Mouse (Mus musculus): ENCODE measurements at regions not wholly inside any gene's neighbourhood (a gene's known extent, or its start where the extent isn't known, plus 50 kb on each side); places are given as distances from the start of the nearest gene placed in this dataset.

- Histone ChIP-seq H3K36me3 (no peaks in the 10 kb centered on the region), H3K4me1 (replicated peaks) (peaks cover 11% of the 10 kb centered on the region), H3K4me2 (no peak overlapping the region), H3K9me3 (replicated peaks) (no peaks in the 10 kb centered on the region), H3K27me3 (peaks cover 36% of the 10 kb centered on the region), H3K27ac (no peak overlapping the region), H3K4me3 (replicated peaks) (no peak overlapping the region), H3K9ac (no peak overlapping the region)
- 13% methylated on average over 4 of the region's 4 CpGs for WGBS (ENCODE audit: insufficient replicate concordance)
- peak; percentile 43 for DNase-seq
- peak; percentile 53; the same call in 1 of the 2 replicates for ATAC-seq (ENCODE audit: low read depth)
Measured at GRCm38 (mm10) chr14:54059776-54060175, 194.1 kb downstream of the Dad1 start.

- DNase-seq = no peak
- Histone ChIP-seq H3K27me3 (peaks cover 36% of the 10 kb centered on the region), H3K4me3 (replicated peaks) (no peak overlapping the region), H3K9ac (no peak overlapping the region), H3K4me2 (no peak overlapping the region), H3K27ac (no peak overlapping the region), H3K4me1 (replicated peaks) (peaks cover 4% of the 10 kb centered on the region), H3K36me3 (no peaks in the 10 kb centered on the region), H3K9me3 (replicated peaks) (no peaks in the 10 kb centered on the region)
- no peak for ATAC-seq (ENCODE audit: low read depth)
- WGBS (ENCODE audit: insufficient replicate concordance) = 75% methylated on average over 6 of the region's 6 CpGs
Measured at GRCm38 (mm10) chr14:54059096-54059495, 194.8 kb downstream of the Dad1 start.

- WGBS (ENCODE audit: insufficient replicate concordance) = 59% methylated on average over 7 of the region's 7 CpGs
- no peak overlapping the region for H3K9ac ChIP-seq
Measured at GRCm38 (mm10) chr14:54056691-54057090, 197.2 kb downstream of the Dad1 start.

GRCm38 (mm10) chr14:54055390-54055789 is 198.5 kb downstream of the Dad1 start:
- no peak overlapping the region for H3K9ac ChIP-seq
- 76% methylated on average over 6 of the region's 6 CpGs for whole genome bisulfite sequencing (ENCODE audit: insufficient replicate concordance)
- H3K27ac ChIP-seq = no peak overlapping the region
- peaks cover 7% of the 10 kb centered on the region for H3K27me3 ChIP-seq
- H3K36me3 ChIP-seq = no peaks in the 10 kb centered on the region
- H3K9me3 ChIP-seq (replicated peaks) = no peaks in the 10 kb centered on the region
- no peaks in the 10 kb centered on the region for H3K4me1 ChIP-seq (replicated peaks)
- DNase-seq (no peak), ATAC-seq (ENCODE audit: low read depth) (no peak)
- no peak overlapping the region for H3K4me3 ChIP-seq (replicated peaks)
- no peak overlapping the region for H3K4me2 ChIP-seq

More at GRCm38 (mm10) chr14:54056691-54057090, 197.2 kb downstream of the Dad1 start:
- Histone ChIP-seq H3K4me2 (no peak overlapping the region), H3K4me3 (replicated peaks) (no peak overlapping the region), H3K27me3 (peaks cover 17% of the 10 kb centered on the region), H3K4me1 (replicated peaks) (no peaks in the 10 kb centered on the region), H3K36me3 (no peaks in the 10 kb centered on the region), H3K9me3 (replicated peaks) (no peaks in the 10 kb centered on the region), H3K27ac (no peak overlapping the region)
- DNase-seq (no peak), ATAC-seq (ENCODE audit: low read depth) (no peak)

GRCm38 (mm10) chr14:54042286-54042685 is 211.6 kb downstream of the Dad1 start:
- Histone ChIP-seq H3K9me3 (replicated peaks) (no peaks in the 10 kb centered on the region), H3K4me2 (no peak overlapping the region), H3K27ac (no peak overlapping the region), H3K36me3 (no peaks in the 10 kb centered on the region), H3K9ac (no peak overlapping the region), H3K27me3 (no peaks in the 10 kb centered on the region), H3K4me3 (replicated peaks) (no peak overlapping the region), H3K4me1 (replicated peaks) (no peaks in the 10 kb centered on the region)
- DNase-seq (no peak), ATAC-seq (ENCODE audit: low read depth) (no peak)
- 75% methylated on average over 2 of the region's 2 CpGs for WGBS (ENCODE audit: insufficient replicate concordance)

- DNase-seq (no peak), ATAC-seq (ENCODE audit: low read depth) (no peak)
- H3K4me3 ChIP-seq (replicated peaks) = no peak overlapping the region
- no peaks in the 10 kb centered on the region for H3K9me3 ChIP-seq (replicated peaks)
- H3K27me3 ChIP-seq = no peaks in the 10 kb centered on the region
- 42% methylated on average over 2 of the region's 2 CpGs for WGBS (ENCODE audit: insufficient replicate concordance)
- no peaks in the 10 kb centered on the region for H3K4me1 ChIP-seq (replicated peaks)
- no peak overlapping the region for H3K27ac ChIP-seq
- H3K4me2 ChIP-seq = no peak overlapping the region
- no peaks in the 10 kb centered on the region for H3K36me3 ChIP-seq
- no peak overlapping the region for H3K9ac ChIP-seq
Measured at GRCm38 (mm10) chr14:54040644-54041043, 213.3 kb downstream of the Dad1 start.

GRCm38 (mm10) chr14:54034516-54034915 is 219.4 kb downstream of the Dad1 start:
- Histone ChIP-seq H3K27ac (no peak overlapping the region), H3K9me3 (replicated peaks) (no peaks in the 10 kb centered on the region), H3K4me1 (replicated peaks) (no peaks in the 10 kb centered on the region), H3K9ac (no peak overlapping the region), H3K4me2 (no peak overlapping the region), H3K4me3 (replicated peaks) (no peak overlapping the region), H3K36me3 (no peaks in the 10 kb centered on the region), H3K27me3 (no peaks in the 10 kb centered on the region)
- DNase-seq (no peak), ATAC-seq (ENCODE audit: low read depth) (no peak)
- WGBS (ENCODE audit: insufficient replicate concordance) = 48% methylated on average over 2 of the region's 2 CpGs

GRCm38 (mm10) chr14:54023552-54023951 is 230.4 kb downstream of the Dad1 start:
- no peak overlapping the region for H3K9ac ChIP-seq
- DNase-seq = no peak
- no peak overlapping the region for H3K4me2 ChIP-seq
- no peak for ATAC-seq (ENCODE audit: low read depth)
- no peaks in the 10 kb centered on the region for H3K27me3 ChIP-seq
- 54% methylated on average over 4 of the region's 4 CpGs for WGBS (ENCODE audit: insufficient replicate concordance)
- H3K4me3 ChIP-seq (replicated peaks) = no peak overlapping the region
- no peaks in the 10 kb centered on the region for H3K36me3 ChIP-seq
- H3K4me1 ChIP-seq (replicated peaks) = no peaks in the 10 kb centered on the region
- no peak overlapping the region for H3K27ac ChIP-seq
- no peaks in the 10 kb centered on the region for H3K9me3 ChIP-seq (replicated peaks)

GRCm38 (mm10) chr14:54021443-54021842 is 232.5 kb downstream of the Dad1 start:
- H3K4me1 ChIP-seq (replicated peaks) = no peaks in the 10 kb centered on the region
- ATAC-seq (ENCODE audit: low read depth) (no peak), DNase-seq (no peak)
- no peaks in the 10 kb centered on the region for H3K27me3 ChIP-seq
- WGBS (ENCODE audit: insufficient replicate concordance) = 68% methylated on average over 6 of the region's 6 CpGs
- H3K27ac ChIP-seq = no peak overlapping the region
- no peak overlapping the region for H3K4me3 ChIP-seq (replicated peaks)
- H3K36me3 ChIP-seq = no peaks in the 10 kb centered on the region
- no peaks in the 10 kb centered on the region for H3K9me3 ChIP-seq (replicated peaks)
- no peak overlapping the region for H3K4me2 ChIP-seq
- H3K9ac ChIP-seq = no peak overlapping the region

GRCm38 (mm10) chr14:54014628-54015027 is 239.3 kb downstream of the Dad1 start:
- Histone ChIP-seq H3K4me3 (replicated peaks) (no peak overlapping the region), H3K9me3 (replicated peaks) (no peaks in the 10 kb centered on the region), H3K9ac (no peak overlapping the region), H3K27ac (no peak overlapping the region), H3K4me2 (no peak overlapping the region), H3K4me1 (replicated peaks) (no peaks in the 10 kb centered on the region), H3K36me3 (no peaks in the 10 kb centered on the region), H3K27me3 (no peaks in the 10 kb centered on the region)
- no peak for DNase-seq
- no peak for ATAC-seq (ENCODE audit: low read depth)
- 70% methylated on average over 10 of the region's 10 CpGs for WGBS (ENCODE audit: insufficient replicate concordance)

GRCm38 (mm10) chr14:54002083-54002482 is 251.8 kb downstream of the Dad1 start:
- WGBS (ENCODE audit: insufficient replicate concordance) = 59% methylated on average over 1 of the region's 1 CpGs
- Histone ChIP-seq H3K9me3 (replicated peaks) (no peaks in the 10 kb centered on the region), H3K4me1 (replicated peaks) (no peaks in the 10 kb centered on the region), H3K4me2 (no peak overlapping the region), H3K27ac (no peak overlapping the region), H3K27me3 (no peaks in the 10 kb centered on the region), H3K9ac (no peak overlapping the region), H3K4me3 (replicated peaks) (no peak overlapping the region), H3K36me3 (no peaks in the 10 kb centered on the region)
- DNase-seq (no peak), ATAC-seq (ENCODE audit: low read depth) (no peak)

GRCm38 (mm10) chr14:54000527-54000926 is 253.4 kb downstream of the Dad1 start:
- no peaks in the 10 kb centered on the region for H3K9me3 ChIP-seq (replicated peaks)
- 44% methylated on average over 5 of the region's 5 CpGs for WGBS (ENCODE audit: insufficient replicate concordance)
- no peaks in the 10 kb centered on the region for H3K4me1 ChIP-seq (replicated peaks)
- no peak overlapping the region for H3K27ac ChIP-seq
- DNase-seq = no peak
- no peak overlapping the region for H3K4me2 ChIP-seq
- no peak overlapping the region for H3K9ac ChIP-seq
- no peak overlapping the region for H3K4me3 ChIP-seq (replicated peaks)
- no peaks in the 10 kb centered on the region for H3K27me3 ChIP-seq
- H3K36me3 ChIP-seq = no peaks in the 10 kb centered on the region
- no peak for ATAC-seq (ENCODE audit: low read depth)

Data from liver, embryonic 13.5 days (tissue).